Mouse (Mus musculus): ENCODE data around the gene Pfkfb3. TPM values are rescaled to one million over a fixed set of nuclear protein-coding genes. Genes with fewer than 3 reads are reported as not detected.

Gene Pfkfb3
- polyA plus RNA-seq, 3 experiments from 2014 or later, result 15.8 to 18.2 (median 16.4) TPM

DNA sequence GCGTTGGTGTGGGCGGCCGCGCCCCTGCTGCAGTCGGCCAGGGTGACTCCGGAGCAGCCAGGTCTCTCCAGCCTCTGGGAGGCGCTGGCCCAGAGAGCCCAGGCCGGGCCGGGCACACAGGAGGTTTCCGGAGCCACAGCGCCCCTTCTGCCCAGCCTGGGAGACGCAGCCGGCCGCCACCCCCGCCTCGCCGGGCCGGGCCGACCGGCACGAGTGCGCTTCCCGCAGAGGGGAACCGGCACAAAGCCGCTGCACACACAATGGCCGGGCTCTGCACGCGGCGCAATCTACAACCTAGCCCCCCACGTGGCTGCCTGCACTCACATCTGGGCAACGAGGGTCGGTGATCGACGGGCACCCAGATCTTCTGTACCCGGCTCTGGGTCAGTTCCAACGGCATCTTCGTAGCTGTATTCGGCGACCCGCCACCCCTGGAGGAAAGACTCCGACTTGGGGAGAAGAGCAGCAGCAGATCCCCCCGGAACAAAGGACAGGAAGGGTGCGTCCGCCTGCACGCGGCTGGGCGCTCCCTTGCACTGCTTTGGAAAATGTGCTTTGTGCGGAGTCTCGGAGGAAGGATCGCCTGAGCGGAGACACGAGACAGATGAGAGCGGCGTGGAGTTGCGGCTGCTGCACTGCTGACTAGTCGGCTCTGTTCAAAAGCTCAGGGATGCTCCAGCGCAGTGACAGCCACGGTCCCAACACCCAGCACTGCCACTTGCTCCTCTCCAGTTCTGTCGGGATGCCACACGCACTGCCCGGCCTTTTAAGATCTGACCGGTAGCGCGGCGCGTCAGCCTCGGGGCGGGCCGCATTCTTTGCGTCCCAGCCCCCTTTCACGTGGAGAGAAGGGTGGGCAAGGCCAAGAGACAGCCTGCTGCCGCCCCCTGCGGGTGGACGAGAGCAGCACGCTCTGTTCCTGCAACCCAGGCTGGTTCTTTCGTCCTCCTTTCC lies 52.3 kb downstream of the Pfkfb3 start:
- ATAC-seq, result peak; percentile 69

DNA sequence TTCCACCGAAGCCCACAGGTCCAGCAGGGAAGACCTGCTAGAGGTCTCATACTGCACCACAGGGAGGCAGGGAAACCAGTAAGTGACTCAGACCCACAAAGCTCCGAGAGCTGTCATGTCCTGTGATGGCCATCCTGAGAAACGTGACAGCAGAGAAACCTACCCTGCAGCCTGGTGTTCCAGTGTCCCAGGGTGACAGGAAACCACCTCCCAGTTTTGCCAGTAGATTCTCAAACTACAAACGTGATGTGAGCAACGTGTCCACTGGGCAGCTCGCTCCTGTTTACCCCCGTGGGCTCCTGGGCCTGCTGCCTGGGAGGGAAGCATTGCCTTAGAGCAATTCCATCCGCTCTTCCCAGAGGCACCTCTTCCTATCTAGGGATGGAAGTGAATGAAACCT lies 53.2 kb downstream of the Pfkfb3 start:
- no peak for ATAC-seq

DNA sequence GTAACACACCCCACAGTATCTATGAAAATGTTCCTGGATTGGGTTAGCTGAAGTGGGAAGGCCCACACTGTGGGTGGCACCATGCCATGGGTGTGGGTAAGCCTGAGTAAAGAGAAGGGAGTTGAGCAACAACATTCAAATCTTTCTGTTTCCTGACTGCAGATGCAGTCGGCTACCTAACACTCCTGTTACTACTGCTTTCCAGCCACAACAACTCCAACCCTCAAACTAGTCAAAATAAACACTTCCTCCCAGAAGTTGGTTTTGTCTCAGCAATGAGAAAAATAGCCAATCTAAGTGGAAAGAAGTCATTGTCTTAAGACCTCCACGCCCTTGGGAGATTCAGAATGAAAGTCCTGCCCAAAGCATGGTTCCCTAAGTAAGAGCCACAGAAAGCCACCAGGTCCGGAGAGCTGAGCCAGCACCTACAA lies 57.3 kb downstream of the Pfkfb3 start:
- ATAC-seq, result no peak

DNA sequence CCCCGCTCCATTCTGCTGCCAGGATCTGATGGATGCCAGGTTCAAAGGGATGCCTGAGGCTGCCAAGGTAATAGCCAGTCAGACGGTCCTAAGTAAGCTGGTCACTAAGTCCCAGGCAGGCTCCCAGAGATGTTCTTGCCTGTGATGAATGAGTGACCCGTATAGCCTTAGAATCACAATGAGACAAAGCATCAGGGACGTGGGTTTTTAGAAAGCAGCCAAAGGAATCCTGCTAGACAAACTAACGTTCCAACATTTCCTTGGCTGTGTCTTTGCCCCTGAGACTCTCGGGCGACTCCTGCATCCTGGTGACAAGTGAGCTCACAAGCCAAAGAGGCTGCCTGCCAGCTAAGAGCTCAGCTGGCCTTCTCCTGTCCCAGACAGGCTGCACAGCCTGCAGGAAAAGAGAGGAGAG lies 59.0 kb downstream of the Pfkfb3 start:
- no peak for ATAC-seq

DNA sequence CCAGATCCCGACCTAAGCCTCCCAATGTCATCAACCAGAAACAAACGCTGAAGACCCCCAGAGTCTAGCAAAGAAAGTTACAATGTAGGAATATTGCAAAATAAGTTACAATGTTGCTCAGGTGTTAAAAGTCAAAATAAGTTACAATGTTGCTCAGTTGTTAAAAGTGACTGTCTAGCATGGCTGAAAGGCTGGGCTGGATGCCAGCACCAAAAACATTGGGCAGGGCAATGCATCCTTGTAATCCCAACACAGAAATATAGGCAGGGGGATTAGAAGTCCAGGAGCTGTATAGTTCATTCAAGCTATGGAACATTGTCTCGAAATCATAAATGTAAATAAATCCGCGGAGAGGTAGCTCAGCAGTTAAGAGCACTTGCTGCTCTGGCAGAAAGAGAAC lies 61.0 kb downstream of the Pfkfb3 start:
- no peak for ATAC-seq

DNA sequence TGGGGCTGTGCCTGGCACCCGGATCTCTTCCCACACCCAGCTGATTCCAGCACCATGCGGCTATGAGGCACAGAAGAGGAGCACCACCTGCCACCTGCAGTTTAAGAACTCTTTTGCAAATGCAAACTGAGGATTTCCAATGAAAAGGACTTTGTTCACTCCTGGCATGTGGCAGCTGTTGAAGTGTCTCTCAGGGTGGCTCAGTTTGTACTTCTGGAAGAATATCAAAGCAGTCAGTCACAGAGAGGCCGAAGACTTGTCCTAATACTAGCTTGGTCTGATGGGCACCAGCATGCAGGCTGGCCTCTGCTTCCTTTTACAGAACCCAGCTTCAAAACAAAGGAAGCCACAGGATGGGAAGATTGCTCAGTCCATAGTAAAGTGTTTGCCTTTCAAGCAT lies 62.4 kb downstream of the Pfkfb3 start:
- ATAC-seq, result no peak

DNA sequence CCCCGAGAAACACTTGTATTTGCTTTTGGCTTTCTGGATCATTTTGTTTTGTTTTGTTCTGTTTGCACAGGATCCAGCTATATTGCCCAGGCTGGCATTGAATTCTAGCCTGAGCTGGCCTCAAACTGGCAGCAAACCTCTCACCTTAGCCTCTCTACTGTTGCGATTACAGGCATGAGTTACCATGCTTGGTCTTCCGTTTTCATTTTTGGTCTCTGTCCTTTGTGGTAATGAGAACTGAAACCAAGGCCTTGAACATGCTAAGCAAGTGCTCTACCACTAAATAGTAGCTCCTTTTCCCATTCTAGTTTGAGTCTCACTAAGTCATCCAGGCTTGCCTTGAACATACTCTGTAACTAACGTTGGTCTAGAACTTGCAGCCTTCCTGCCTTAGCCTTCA lies 63.3 kb downstream of the Pfkfb3 start:
- ATAC-seq, result no peak

DNA sequence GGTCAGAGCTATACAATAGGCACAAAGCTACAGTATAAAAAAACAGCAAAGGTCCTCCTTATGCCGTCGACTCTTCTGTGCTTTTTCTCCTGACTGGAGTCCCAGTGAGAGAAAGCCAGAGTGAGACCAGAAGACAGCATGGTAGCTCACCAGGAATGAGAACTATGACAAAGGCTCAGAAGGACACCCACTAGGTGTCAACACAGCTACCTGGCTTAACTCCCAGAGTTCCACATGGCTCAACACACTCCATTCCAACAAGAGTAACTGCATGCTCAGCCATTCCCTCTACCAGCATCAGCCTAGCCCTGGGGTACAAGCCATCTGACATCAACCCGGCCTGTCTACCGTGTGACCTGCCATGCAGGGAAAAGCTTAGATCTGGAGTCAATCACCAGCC lies 70.7 kb downstream of the Pfkfb3 start:
- no peak for ATAC-seq

DNA sequence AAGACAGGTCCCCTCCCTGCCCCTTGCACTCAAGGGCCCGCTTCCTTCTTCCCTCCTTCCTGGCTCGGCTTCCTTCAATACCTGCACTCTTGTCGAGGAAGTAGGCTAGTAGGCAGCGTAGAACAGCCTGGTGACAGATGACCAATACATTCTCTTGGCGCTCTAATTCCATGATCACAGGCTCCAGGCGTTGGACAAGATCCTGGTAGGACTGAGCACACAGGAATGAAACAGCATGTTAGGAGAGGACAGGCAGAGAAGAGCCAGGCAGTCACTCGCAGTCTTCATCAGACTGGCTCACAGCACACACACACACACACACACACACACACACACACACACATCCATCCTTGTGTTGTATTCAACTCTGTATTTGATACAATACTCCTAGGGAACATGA lies 71.5 kb downstream of the Pfkfb3 start:
- ATAC-seq, result no peak

DNA sequence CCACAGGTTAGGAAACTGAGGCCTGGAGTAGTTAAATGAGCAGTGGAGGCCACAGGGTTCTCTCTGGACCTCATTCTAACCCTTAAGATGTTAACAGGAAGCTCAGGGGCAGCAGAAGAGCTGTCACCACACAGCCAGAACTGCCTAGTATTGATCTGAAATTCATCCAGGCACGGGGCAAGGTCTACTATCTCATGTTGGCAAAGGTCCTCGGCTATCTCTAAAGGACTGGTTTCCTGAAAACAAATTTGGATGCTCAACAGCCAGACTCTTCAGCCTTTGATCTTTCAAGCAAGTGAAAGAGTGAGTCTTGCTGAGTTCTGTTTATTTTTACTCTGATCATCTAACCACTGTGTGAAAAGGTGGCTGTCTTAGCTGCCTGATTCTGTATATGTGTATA lies 74.9 kb downstream of the Pfkfb3 start:
- ATAC-seq, result no peak

DNA sequence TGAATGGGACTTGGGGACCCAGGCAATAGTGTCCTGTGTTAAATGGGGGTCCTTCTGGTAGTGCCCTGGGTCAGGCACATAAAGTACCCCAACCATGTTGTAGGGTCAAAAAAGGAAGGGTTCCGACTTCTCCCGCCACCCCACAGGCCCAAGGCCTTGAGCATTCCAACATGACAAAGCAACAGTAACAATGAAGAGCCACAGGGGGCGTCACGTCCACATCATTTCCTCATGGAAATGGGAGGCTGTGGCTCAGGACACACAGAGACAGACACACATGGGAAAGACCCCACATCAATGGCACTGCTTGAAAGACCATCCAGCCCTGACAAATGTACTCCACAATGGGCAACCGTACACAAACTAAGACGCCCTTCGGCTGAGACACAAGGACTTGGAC lies 78.6 kb downstream of the Pfkfb3 start:
- ATAC-seq, result no peak

DNA sequence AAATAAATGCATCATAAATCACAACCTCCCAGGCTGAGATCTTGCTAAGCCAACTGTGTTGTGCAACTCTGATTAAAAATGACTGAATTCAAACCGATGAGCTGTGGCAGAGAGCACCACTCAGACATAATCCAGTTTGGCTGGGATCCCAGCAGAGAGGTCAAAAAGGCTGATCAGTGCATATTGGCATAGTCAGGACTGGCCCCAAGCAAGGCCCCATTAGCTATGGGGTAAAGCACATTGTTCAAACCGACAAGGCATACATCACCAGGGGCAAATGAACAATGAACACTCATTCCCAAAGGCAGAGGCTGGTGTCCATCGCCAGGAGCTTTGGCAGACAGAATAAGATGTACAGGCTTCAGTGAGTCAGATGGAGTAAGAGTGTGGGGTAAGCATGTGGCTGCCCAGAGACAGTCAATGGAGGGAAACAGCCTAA lies 89.2 kb downstream of the Pfkfb3 start:
- no peak for ATAC-seq

DNA sequence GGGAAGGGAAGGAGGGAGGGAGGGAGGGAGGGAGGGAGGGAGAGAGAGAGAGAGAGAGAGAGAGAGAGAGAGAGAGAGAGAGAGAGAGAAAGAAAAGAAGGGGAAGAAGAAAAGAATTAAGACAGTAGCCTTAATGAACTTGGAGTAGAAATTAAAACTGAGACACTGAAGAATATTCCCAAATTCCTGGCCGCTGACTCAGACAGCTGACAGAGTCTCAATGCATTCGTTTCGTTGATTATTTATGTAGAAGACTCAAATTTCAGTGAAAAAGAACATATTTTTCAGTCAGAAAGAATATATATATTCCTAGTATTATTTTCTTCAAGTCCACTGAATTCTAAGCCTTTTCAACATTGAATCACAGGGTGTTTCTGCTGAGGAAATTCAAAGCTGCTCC lies 92.9 kb downstream of the Pfkfb3 start:
- ATAC-seq, result no peak

DNA sequence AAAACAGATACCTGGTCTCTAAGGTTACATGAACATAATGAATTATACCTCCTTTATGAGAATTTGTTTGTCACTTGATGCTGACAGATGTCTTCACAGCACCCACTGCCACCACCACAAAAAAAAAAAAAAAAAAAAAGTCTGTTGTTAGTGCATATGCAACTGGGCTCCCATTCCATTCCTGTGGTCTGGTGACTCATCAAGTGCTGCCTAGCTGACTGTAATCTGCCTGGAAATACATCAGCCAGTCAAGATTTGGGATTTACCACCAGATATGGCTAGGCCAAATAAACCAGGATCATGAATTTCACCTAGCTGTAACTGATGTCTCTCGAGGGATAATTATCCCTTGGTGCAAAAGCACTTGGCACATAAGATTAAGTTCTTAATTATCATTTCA lies 95.4 kb downstream of the Pfkfb3 start:
- ATAC-seq, result no peak

DNA sequence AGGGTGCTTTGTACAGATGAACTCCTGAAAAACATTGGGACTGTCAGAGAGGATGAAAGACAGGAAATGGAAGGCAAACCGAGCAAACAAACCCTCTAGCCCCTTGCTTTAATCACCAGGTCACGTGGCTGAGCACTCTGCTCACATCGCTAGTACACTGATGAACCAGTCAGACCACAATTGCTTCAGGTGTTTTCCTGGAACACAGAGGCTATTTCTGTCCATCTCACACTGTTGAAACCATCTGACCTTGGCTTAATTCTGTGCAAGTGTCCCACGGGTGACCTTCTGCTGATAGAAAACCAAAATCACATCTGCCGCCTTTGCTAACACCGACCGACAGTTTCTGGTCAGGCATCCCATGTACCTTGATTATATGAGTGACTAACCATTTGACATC lies 96.0 kb downstream of the Pfkfb3 start:
- no peak for ATAC-seq

DNA sequence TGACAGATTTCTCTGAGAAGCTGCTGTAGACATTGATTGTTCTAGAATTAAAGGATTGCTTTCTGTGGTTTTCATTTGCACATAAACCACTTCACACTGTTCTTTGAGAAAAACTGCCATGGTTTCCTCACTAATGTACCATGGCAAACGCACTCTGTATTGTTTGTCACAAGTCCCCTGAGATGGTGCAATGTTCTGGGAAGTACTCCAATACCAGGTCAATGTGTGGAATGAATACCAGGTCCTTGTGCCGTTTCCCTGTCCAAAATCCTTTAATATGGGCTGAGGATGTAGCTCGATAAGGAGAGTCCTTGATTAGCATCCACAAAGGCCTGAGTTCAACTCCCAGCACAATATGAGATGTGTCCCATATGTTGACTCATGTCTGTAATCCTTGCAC lies 105.2 kb downstream of the Pfkfb3 start:
- no peak for ATAC-seq

DNA sequence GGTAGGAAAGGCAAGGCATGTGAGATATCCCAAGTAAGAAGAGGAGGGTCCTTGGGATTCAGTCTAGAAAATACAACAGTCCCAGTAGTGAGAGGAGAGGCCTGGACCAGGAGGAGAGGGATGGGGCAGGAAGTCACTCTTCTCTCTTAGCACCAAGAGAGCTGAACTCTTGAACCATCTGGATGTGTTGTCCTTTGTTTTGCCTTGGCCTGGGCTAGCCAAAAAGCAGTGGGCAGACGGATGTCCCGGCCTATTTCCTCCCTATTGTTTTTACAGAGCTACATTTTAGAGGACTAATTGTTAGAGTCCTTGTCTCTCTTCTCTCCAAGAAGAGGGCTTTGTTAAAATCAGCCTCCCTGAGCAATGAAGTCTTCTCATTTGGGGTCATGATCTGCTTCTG lies 106.0 kb downstream of the Pfkfb3 start:
- no peak for ATAC-seq

DNA sequence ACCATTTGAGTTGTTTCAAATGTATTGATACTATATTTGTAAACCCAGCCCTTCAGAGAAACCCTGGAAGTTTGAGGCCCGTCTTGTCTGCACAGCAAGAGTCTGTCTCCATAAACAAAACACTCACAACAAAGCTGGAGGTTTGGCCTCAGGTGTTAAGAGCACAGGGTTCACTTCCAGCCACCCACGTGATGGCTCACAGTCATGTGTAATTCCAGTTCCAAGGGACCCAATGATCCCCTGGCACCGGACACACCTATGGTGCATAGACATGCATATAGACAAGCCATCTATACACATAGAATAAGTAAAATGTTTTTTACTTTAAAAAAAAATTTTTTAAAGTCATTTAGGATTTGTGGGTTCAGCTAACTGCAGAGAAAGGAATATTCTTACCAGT lies 108.2 kb downstream of the Pfkfb3 start:
- no peak for ATAC-seq

DNA sequence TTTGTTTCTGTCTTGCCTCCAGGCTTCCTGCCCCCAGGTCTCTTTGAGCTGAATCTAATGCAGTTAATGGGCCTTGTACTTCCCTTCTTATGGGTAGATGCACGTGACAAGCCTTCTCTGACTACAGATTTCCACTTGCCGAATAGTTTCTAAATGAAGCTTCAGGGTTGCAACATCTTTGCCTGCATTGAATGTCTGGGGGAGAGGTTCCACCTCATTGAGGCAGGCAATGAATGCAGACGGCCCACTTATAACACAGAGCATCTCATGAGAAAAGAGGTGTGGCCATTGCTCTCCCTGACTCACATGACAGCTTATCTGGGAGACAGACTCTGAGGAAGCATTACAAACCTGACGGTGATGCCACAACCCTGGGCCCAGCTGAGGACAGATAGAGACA lies 112.0 kb downstream of the Pfkfb3 start:
- peak; percentile 56 for ATAC-seq

DNA sequence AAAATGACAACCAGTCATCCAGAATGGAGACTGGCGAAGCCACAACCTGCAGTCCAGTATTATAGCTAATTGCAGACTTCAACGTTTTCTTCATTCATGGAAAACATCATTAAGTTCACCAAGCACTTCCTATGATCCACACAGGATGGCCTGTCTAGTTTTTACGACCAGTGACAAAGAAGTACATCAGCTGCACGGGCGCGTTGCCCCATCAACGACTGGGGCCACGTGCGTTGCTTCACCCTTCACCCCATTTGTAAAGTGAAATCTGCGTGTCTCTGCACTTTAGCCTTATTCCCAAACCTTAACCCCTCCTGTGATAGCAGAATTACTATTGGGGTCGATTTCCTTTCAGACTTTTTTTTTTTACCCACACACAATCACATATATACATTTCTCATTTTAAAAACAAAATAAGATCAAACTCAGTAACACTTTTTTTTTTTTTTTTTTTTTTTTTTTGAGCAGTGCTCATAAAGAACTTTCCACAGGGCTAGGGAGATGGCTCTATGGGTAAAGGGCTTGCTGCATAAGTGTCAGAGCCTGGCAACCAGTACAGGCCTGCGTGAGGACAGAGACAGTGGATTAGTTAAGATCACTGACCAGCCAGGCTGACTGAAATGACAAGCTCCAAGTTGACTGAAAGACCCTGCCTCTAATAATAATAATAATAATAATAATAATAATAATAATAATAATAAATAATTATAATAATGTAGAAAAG lies 115.5 kb downstream of the Pfkfb3 start:
- no peak for ATAC-seq

DNA sequence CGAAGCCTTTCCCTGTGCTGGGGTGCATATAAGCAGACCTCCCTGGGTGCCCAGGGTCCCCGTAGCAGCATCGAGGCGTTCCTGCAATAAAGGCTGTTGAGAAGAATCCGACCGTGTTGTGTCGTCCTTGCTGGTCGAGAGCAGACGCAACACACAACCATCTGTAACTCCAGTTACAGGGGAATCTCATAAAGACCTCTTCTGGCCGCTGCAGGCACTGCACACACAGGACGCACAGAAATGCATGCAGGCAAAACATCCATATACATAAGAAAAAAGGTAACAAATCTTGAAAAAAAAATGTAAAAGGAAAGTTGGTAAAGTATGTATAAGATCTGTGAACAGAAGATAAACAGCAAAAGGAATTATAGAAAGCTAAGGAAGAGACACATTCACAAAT lies 117.5 kb downstream of the Pfkfb3 start:
- no peak for ATAC-seq

DNA sequence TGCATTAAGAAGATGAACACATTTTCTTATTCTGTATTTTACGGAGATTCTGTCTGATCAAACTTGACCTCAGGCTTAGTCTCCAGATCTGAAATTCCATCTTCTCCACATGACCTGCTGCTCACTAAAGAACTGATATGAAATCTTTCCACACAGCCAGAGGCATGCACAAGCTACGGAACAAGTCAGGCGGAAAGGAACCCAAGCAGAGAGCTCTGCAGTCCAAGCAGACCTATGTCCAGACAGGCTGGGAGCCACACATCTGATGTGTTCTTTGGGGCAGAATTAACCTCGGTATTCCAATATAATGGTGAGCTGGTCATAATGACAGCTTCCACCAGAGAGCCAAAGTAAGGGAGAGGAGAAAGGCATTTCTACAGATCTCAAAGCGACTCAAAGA lies 120.5 kb downstream of the Pfkfb3 start:
- no peak for ATAC-seq

DNA sequence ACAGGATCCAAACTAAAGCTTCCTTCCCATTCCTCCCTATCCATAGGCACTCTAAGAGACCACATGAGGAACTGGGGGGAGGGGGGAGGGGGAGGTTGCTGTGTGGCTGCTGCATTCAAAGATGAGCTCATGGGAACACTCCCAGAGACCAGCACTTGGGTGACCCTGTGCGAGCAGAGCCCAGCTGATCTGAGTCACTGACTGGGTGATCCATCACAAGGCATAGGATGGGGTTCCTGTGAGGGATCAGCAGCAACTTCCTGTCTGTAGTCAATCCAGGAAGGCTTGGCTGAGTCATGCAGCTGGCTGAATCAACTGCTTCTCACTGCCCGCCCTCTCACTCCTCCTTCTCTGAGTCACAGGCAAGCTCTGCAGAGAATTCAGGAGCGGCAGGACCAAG lies 124.3 kb downstream of the Pfkfb3 start:
- ATAC-seq, result peak; percentile 84

DNA sequence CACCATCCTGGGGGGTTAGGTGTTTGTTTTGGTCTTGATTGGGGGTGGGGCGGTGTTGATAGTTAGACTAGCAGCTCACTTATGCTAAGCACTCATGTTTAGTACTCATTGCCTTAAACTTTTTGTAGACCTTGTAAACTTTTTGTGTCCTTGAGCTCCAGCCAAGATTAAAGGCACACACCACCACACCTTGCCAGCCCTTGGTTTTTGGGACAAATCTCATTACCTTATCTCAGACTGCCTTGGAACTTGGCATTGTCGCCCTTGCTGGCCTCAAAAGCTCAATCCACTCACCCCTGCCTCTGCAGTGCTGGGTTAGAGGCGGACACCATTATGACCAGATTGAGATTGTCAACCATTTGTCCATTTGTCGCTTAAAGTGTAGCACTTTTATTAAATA lies 125.3 kb downstream of the Pfkfb3 start:
- no peak for ATAC-seq

Measured in inflammation-experienced regulatory T-cells, adult 6 months (primary cell).